Mouse (Mus musculus): ENCODE results near the gene Sapcd2. TPM values are rescaled to one million over a fixed set of nuclear protein-coding genes. Genes with fewer than 3 reads are reported as not detected.

The Sapcd2 gene
- 15.7 and 17.2 TPM in 2 replicates for polyA plus RNA-seq (2015; fragmentation: Nextera tagmentation; extraction: Ambion mirVana)

DNA sequence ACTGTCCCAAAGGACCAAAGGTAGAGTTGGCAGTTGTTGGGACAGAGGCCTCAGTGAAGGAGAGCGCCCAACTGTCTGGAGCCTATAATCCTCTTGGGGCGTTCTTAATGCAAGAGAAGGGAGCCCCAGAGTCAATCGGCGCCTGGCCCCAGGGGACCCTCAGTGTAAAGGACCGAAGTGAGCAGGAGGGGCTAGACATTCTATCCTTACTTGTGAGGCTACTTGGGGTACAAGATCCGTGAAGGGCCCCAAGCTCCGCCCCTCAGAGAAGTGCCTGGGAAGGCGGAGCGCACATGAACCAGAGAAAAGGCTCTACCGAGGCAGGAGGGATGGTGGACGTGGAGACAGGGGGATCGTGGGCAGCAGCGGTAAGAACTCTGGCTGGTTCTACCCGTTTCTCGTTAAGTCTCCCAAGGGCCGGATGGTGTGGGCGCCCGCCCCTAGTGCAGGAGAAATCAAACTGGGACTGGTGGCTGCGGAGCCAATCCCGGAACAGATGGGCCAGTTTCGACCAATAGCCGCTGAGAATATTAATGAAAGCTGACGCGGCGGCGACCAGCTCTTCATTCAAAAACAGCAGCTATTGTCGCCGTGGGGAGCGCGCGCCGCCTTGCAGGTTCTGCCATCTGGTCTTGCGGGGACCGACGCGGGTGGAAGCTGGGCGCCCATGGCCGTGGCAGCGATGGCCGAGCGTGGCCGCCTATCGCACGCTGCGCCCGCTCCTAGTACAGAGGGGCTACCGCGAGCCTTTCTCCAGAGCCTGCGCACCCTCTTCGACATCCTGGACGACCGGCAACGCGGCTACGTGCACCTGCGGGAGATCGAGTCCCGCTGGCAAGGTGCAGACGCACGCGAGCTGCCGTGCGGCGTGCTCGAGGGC lies at the start of gene Sapcd2:
Gene Sapcd2 (plus strand): TSS at position 558 of the 880 bp plus-strand sequence.
- peak within 1 kb of the TSS; percentile 97 for H3K4me2 ChIP-seq (ENCODE audit: low read length)
- H3K27me3 ChIP-seq (replicated peaks; ENCODE audit: control insufficient read depth, insufficient read depth, low read length), result peaks cover 5% of the 10 kb centered on the region
- H3K27ac ChIP-seq (ENCODE audit: low read depth, low read length), result peak within 1 kb of the TSS; percentile 75
- peak within 1 kb of the TSS; percentile 75 for H3K9ac ChIP-seq (ENCODE audit: low read depth, low read length)
- H3K4me3 ChIP-seq (ENCODE audit: low read length), result peak within 1 kb of the TSS; percentile 75
- peaks cover 12% of the 10 kb centered on the region for H3K4me1 ChIP-seq (ENCODE audit: control insufficient read depth, insufficient read depth, low read depth, low read length)
- under 1% methylated on average over 65 of the region's 65 CpGs for WGBS
- peak; percentile 94 for ATAC-seq
- H3K36me3 ChIP-seq (ENCODE audit: control insufficient read depth, insufficient read depth, low read length), result no peaks in the 10 kb centered on the region
- H3K9me3 ChIP-seq (ENCODE audit: control insufficient read depth, low read length), result no peaks in the 10 kb centered on the region

DNA sequence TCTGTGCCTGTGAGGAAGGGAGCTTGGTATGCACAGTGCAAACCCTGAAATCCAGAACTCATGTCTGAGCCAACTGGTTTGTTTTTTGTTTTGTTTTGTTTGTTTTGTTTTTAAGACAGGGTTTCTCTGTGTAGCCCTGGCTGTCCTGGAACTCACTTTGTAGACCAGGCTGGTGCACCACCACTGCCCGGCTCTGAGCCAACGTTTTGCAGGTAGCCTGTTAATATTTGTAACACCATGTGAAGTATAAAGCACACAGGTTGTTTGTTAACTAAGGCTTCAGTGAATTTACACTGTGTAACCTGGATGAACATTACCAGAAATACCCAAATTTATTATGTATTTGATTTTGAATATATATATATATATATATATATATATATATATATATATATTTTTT lies 46.1 kb upstream of the Sapcd2 start:
- no peak overlapping the region for H3K27ac ChIP-seq (ENCODE audit: low read depth, low read length)
- H3K9me3 ChIP-seq (ENCODE audit: control insufficient read depth, low read length), result no peaks in the 10 kb centered on the region
- peaks cover 5% of the 10 kb centered on the region for H3K27me3 ChIP-seq (replicated peaks; ENCODE audit: control insufficient read depth, insufficient read depth, low read length)
- ATAC-seq, result no peak
- H3K36me3 ChIP-seq (ENCODE audit: control insufficient read depth, insufficient read depth, low read length), result no peaks in the 10 kb centered on the region
- no peak overlapping the region for H3K9ac ChIP-seq (ENCODE audit: low read depth, low read length)
- H3K4me3 ChIP-seq (ENCODE audit: low read length), result no peak overlapping the region
- 80% methylated on average over 2 of the region's 2 CpGs for WGBS
- no peaks in the 10 kb centered on the region for H3K4me1 ChIP-seq (ENCODE audit: control insufficient read depth, insufficient read depth, low read depth, low read length)
- no peak overlapping the region for H3K4me2 ChIP-seq (ENCODE audit: low read length)

DNA sequence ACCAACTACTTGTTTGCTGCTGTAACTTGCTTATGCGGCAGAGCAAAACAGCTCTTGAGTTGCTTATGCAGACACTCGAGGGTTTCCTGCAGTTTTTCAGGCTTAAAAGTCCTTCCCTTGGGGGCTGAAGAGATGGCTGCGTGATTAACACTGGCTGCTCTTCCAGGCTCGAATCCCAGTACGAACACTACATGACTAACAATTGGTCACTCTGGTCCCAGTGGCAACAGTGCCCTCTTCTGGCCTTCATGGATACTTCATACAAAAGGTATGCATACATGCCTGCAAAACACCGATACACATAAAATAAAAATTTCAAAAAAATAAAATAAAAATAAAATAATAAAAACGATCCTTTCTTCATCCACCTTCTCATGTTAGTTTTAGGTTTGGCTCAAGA lies 43.7 kb upstream of the Sapcd2 start:
- WGBS, result 33% methylated on average over 7 of the region's 7 CpGs
- no peak overlapping the region for H3K27ac ChIP-seq (ENCODE audit: low read depth, low read length)
- H3K4me2 ChIP-seq (ENCODE audit: low read length), result no peak overlapping the region
- no peaks in the 10 kb centered on the region for H3K36me3 ChIP-seq (ENCODE audit: control insufficient read depth, insufficient read depth, low read length)
- no peak overlapping the region for H3K9ac ChIP-seq (ENCODE audit: low read depth, low read length)
- H3K9me3 ChIP-seq (ENCODE audit: control insufficient read depth, low read length), result no peaks in the 10 kb centered on the region
- H3K4me1 ChIP-seq (ENCODE audit: control insufficient read depth, insufficient read depth, low read depth, low read length), result peaks cover 11% of the 10 kb centered on the region
- ATAC-seq, result no peak
- no peak overlapping the region for H3K4me3 ChIP-seq (ENCODE audit: low read length)
- H3K27me3 ChIP-seq (replicated peaks; ENCODE audit: control insufficient read depth, insufficient read depth, low read length), result peaks cover 5% of the 10 kb centered on the region

DNA sequence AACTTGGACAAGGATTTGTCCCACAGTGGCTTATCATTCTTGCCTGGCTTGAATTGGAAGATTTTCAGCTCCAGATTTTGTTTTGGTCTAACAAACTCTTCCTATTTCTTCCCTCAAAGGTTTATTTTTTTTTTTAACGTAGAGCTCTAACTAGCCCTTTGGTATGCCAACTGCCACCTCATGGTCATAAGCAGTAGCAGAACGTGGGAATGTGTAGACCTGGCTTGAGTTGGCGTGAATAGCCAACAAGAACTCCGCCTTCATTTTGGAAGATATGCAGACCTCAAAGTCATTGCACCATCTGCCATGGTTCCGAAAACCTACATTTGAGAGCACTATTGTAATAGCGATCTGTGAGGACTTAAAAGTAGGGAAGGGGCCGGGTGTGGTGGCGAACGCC lies 40.7 kb upstream of the Sapcd2 start:
- H3K4me2 ChIP-seq (ENCODE audit: low read length), result peak overlapping the region; percentile 86
- no peaks in the 10 kb centered on the region for H3K9me3 ChIP-seq (ENCODE audit: control insufficient read depth, low read length)
- H3K36me3 ChIP-seq (ENCODE audit: control insufficient read depth, insufficient read depth, low read length), result 0 out of 2 replicates have a peak, but pooled peaks cover 6% of the 10 kb centered on the region
- ATAC-seq, result no peak
- H3K27me3 ChIP-seq (replicated peaks; ENCODE audit: control insufficient read depth, insufficient read depth, low read length), result peaks cover 2% of the 10 kb centered on the region
- no peak overlapping the region for H3K27ac ChIP-seq (ENCODE audit: low read depth, low read length)
- WGBS, result 55% methylated on average over 9 of the region's 9 CpGs
- peaks cover 15% of the 10 kb centered on the region for H3K4me1 ChIP-seq (ENCODE audit: control insufficient read depth, insufficient read depth, low read depth, low read length)
- peak overlapping the region; percentile 80 for H3K9ac ChIP-seq (ENCODE audit: low read depth, low read length)
- H3K4me3 ChIP-seq (ENCODE audit: low read length), result peak overlapping the region; percentile 94

DNA sequence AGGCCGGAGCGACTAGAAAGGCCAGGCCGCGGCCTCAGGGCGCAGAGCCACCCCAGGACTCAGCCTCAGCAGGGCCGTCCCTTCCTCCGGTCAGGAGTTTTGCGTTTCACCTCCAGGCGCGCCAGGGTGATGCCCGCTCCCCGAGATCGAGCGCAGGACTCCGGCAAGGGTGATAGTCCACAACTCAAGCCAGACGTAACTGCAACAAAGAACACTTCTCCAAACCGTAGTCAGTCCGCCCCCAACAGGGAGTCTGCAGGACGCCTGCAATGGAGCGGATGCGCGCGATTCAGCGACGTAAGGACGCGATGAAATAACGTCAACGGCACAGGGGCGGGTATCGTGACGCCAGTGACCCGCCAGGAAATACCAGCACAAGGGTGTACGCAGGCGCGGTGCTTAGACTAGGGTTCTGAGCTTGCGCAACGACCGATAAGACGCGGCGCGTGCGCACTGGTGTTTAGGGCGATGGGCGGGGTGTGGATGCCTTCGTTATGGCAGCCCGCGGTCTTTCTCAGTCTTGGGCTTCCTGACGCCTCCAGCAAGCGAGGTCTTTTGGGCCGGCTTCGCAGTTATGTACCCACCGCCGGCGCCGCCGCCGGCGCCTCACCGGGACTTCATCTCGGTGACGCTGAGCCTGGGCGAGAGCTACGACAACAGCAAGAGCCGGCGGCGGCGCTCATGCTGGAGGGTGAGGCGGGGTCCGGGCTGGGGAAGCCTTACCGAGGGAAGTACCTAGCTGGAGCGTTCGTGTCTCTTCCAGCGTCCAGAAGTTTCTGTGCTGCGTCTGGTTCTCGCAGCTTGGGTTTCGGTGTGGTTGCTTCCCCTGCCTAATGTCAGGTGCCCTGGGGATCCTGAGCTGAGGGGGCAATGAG lies 39.6 kb upstream of the Sapcd2 start, which contains the start of gene Man1b1:
Gene Man1b1 (plus strand): TSS at position 53 of the 875 bp plus-strand sequence.
- under 1% methylated on average over 78 of the region's 78 CpGs for WGBS

DNA sequence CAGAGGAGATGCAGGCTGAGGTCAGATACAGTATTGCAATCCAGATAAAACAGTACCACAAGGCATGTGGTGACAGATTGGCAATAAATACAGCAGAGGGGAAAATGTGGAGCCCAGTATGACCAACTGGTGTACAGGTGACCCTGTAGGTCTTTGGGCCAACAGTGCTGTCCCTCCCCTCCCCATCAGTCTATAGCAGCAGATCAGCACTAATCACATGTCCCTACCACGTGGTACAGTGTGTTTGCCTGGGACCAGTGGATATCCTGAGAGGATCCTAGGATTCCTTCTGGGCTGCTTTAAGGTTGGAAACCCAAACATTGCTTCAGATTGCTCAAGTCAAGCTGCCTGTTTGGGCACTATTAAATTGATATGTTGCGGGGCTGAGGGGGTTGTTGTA lies 38.6 kb upstream of the Sapcd2 start:
- no peak for ATAC-seq
- Histone ChIP-seq H3K27ac (ENCODE audit: low read depth, low read length) (no peak overlapping the region), H3K9ac (ENCODE audit: low read depth, low read length) (peak overlapping the region; percentile 96), H3K27me3 (replicated peaks; ENCODE audit: control insufficient read depth, insufficient read depth, low read length) (no peaks in the 10 kb centered on the region), H3K4me3 (ENCODE audit: low read length) (peak overlapping the region; percentile 94), H3K36me3 (ENCODE audit: control insufficient read depth, insufficient read depth, low read length) (peaks cover 21% of the 10 kb centered on the region), H3K4me1 (ENCODE audit: control insufficient read depth, insufficient read depth, low read depth, low read length) (peaks cover 15% of the 10 kb centered on the region), H3K9me3 (ENCODE audit: control insufficient read depth, low read length) (no peaks in the 10 kb centered on the region), H3K4me2 (ENCODE audit: low read length) (peak overlapping the region; percentile 96)
- WGBS, result 72% methylated on average over 2 of the region's 2 CpGs

More for the DNA sequence above, 39.6 kb upstream of the Sapcd2 start, which contains the start of gene Man1b1:
- Histone ChIP-seq H3K27ac (ENCODE audit: low read depth, low read length) (peak within 1 kb of the TSS; percentile 88), H3K9ac (ENCODE audit: low read depth, low read length) (peak within 1 kb of the TSS; percentile 96), H3K4me2 (ENCODE audit: low read length) (peak within 1 kb of the TSS; percentile 96), H3K4me3 (ENCODE audit: low read length) (peak within 1 kb of the TSS; percentile 94), H3K36me3 (ENCODE audit: control insufficient read depth, insufficient read depth, low read length) (peaks cover 11% of the 10 kb centered on the region), H3K27me3 (replicated peaks; ENCODE audit: control insufficient read depth, insufficient read depth, low read length) (no peaks in the 10 kb centered on the region), H3K9me3 (ENCODE audit: control insufficient read depth, low read length) (no peaks in the 10 kb centered on the region), H3K4me1 (ENCODE audit: control insufficient read depth, insufficient read depth, low read depth, low read length) (peaks cover 15% of the 10 kb centered on the region)
- peak; percentile 99 for ATAC-seq

DNA sequence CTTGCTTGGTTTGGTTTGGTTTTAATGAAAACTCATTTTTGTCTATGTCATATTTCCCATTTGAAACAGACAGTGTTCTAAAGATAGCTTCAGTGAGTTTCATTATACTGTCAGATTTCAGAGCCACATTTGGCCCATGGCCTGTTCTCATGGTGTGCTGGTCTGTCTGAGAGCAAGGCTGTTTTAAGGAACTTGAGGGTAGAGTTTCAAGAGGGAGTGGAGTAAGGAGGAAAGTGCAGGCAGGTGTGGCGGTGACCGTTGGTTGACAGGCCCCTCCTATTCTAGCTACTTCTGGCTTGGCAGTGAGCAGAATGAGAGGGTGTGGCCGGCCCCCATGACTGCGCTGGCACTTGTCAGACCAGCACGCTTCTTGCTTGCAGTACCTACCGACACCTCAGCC lies 33.8 kb upstream of the Sapcd2 start:
- H3K27me3 ChIP-seq (replicated peaks; ENCODE audit: control insufficient read depth, insufficient read depth, low read length), result no peaks in the 10 kb centered on the region
- H3K9me3 ChIP-seq (ENCODE audit: control insufficient read depth, low read length), result no peaks in the 10 kb centered on the region
- no peak for ATAC-seq
- H3K4me2 ChIP-seq (ENCODE audit: low read length), result no peak overlapping the region
- H3K36me3 ChIP-seq (ENCODE audit: control insufficient read depth, insufficient read depth, low read length), result peaks cover 37% of the 10 kb centered on the region
- H3K4me1 ChIP-seq (ENCODE audit: control insufficient read depth, insufficient read depth, low read depth, low read length), result peaks cover 6% of the 10 kb centered on the region
- no peak overlapping the region for H3K9ac ChIP-seq (ENCODE audit: low read depth, low read length)
- H3K4me3 ChIP-seq (ENCODE audit: low read length), result no peak overlapping the region
- 86% methylated on average over 6 of the region's 6 CpGs for WGBS
- no peak overlapping the region for H3K27ac ChIP-seq (ENCODE audit: low read depth, low read length)

DNA sequence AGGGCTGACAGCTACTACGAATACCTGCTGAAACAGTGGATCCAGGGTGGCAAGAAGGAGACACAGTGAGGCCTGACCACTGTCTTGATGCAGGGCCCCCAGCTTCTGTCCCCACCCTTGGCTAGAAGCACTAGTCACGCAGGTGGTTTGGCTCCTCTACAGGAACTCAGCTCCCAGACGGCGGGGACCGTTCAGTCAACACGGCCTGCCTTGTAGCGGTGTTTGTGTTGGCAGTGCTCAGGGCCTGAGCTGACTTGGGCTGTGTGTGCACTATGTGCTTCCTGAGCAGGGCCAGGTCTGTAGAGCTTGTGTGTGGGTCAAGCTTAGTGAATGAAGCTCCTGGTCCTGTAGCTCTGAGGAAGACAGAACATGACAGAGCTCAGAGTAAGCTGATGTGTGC lies 24.0 kb upstream of the Sapcd2 start:
- no peak overlapping the region for H3K9ac ChIP-seq (ENCODE audit: low read depth, low read length)
- no peak for ATAC-seq
- no peaks in the 10 kb centered on the region for H3K9me3 ChIP-seq (ENCODE audit: control insufficient read depth, low read length)
- WGBS, result 90% methylated on average over 7 of the region's 7 CpGs
- H3K4me1 ChIP-seq (ENCODE audit: control insufficient read depth, insufficient read depth, low read depth, low read length), result no peaks in the 10 kb centered on the region
- no peak overlapping the region for H3K4me3 ChIP-seq (ENCODE audit: low read length)
- no peak overlapping the region for H3K4me2 ChIP-seq (ENCODE audit: low read length)
- no peaks in the 10 kb centered on the region for H3K27me3 ChIP-seq (replicated peaks; ENCODE audit: control insufficient read depth, insufficient read depth, low read length)
- peaks cover 54% of the 10 kb centered on the region for H3K36me3 ChIP-seq (ENCODE audit: control insufficient read depth, insufficient read depth, low read length)
- no peak overlapping the region for H3K27ac ChIP-seq (ENCODE audit: low read depth, low read length)

DNA sequence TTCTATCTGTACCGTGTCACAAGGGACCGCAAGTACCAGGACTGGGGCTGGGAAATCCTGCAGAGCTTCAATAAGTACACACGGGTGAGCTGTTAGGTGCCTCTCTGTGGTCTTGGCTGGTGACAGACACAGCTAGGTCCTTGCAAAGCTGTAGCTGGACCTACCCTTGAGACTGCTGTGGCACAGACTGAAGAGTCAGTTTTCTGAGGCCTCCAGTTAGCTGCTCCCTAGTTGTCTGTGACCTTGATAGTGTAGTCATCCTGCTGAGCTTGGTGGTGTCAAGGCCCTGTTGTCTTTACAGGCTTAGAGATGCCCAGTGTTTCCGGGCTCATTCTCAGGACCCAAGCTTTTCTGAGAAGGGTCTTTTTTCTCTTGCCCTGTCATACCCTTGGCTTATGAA lies 22.6 kb upstream of the Sapcd2 start:
- Histone ChIP-seq H3K9ac (ENCODE audit: low read depth, low read length) (no peak overlapping the region), H3K9me3 (ENCODE audit: control insufficient read depth, low read length) (no peaks in the 10 kb centered on the region), H3K4me2 (ENCODE audit: low read length) (no peak overlapping the region), H3K36me3 (ENCODE audit: control insufficient read depth, insufficient read depth, low read length) (peaks cover 43% of the 10 kb centered on the region), H3K4me1 (ENCODE audit: control insufficient read depth, insufficient read depth, low read depth, low read length) (no peaks in the 10 kb centered on the region), H3K4me3 (ENCODE audit: low read length) (no peak overlapping the region), H3K27me3 (replicated peaks; ENCODE audit: control insufficient read depth, insufficient read depth, low read length) (no peaks in the 10 kb centered on the region), H3K27ac (ENCODE audit: low read depth, low read length) (no peak overlapping the region)
- no peak for ATAC-seq
- WGBS, result 98% methylated on average over 4 of the region's 4 CpGs

Data from hindbrain, embryonic 16.5 days (tissue).